Mouse (Mus musculus) lung, postnatal 0 days (tissue): ENCODE results near the gene Dennd2a.

ENCODE experiments used
- CTCF ChIP-seq: IDR thresholded peaks from 2 replicates; pipeline ENCODE4 v1.5.1; 2016; ENCODE audit warnings: antibody characterized with exemption, mild to moderate bottlenecking
- EP300 ChIP-seq: IDR thresholded peaks from 2 replicates; pipeline ENCODE4 v1.6.1; 2016; ENCODE audit warnings: antibody characterized with exemption, mild to moderate bottlenecking, control low read depth

- TF ChIP-seq CTCF (no peak), EP300 (no peak)
Measured at GRCm38 (mm10) chr6:39426725-39427124, 130.9 kb downstream of the Dennd2a start.
